Mouse (Mus musculus) splenic B cell, adult 2 months (primary cell): ENCODE data around the gene Igfn1.
A peak's percentile ranks its signal among the peaks of the same experiment; 100 is the strongest.

Source experiments
- DNase-seq: peaks from one replicate; pipeline ENCODE4 v3.0.0-alpha.2; 2011; ENCODE audit warnings: low read depth, low spot score
- H3K27me3 ChIP-seq: 2 replicates; pipeline ENCODE4 v1.6.1; 2012; ENCODE audit warnings: mild to moderate bottlenecking, low read length, moderate library complexity, mixed read lengths; ENCODE audit not compliant: control insufficient read depth, poor library complexity, insufficient read depth, severe bottlenecking
- H3K36me3 ChIP-seq: 2 replicates; pipeline ENCODE4 v1.6.1; 2012; ENCODE audit warnings: mild to moderate bottlenecking, low read length, moderate library complexity, mixed read lengths; ENCODE audit not compliant: control insufficient read depth, poor library complexity, insufficient read depth, severe bottlenecking

Igfn1 gene

GRCm38 (mm10) chr1:136018390-136019189 is 12.4 kb upstream of the Igfn1 start:
- peak; percentile 41 for DNase-seq
- Histone ChIP-seq H3K36me3 (no peaks in the 10 kb centered on the region), H3K27me3 (no peaks in the 10 kb centered on the region)

DNA sequence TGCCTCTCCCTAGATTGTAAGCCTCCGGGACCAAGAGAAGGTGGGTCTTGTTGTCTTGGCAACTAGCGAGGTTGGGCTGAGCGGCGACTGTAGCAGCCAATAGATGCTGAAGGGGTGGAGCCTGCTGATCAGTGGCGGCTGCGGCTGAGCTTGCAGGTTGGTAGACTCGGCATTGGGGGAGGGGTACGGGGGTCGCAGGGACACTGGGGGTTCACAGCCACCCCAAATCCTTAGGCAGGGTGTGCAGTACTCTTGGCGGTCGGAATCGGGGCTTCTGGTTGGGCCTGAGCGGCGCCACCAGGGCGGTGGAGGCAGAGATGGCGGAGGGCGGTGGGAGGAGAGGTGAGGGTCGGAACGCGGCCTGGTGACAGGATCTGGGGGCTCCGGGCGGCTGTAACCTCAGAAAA is 11.8 kb upstream of the Igfn1 start:
- peak; percentile 86 for DNase-seq
- no peaks in the 10 kb centered on the region for H3K27me3 ChIP-seq
- H3K36me3 ChIP-seq, result no peaks in the 10 kb centered on the region

- Histone ChIP-seq H3K27me3 (no peaks in the 10 kb centered on the region), H3K36me3 (no peaks in the 10 kb centered on the region)
- peak; percentile 3 for DNase-seq
These were observed 11.2 kb upstream of the Igfn1 start for GRCm38 (mm10) chr1:136017307-136017706.

GRCm38 (mm10) chr1:136014796-136015502 is 8.8 kb upstream of the Igfn1 start:
- H3K27me3 ChIP-seq, result no peaks in the 10 kb centered on the region
- H3K36me3 ChIP-seq, result no peaks in the 10 kb centered on the region
- no peak for DNase-seq

- Histone ChIP-seq H3K27me3 (peaks cover under 1% of the 10 kb centered on the region; the same call in 1 of the 2 replicates), H3K36me3 (no peaks in the 10 kb centered on the region)
- DNase-seq, result no peak
These were observed 7.4 kb upstream of the Igfn1 start for GRCm38 (mm10) chr1:136013513-136013912.

- Histone ChIP-seq H3K27me3 (peaks cover 2% of the 10 kb centered on the region; the same call in 1 of the 2 replicates), H3K36me3 (no peaks in the 10 kb centered on the region)
- DNase-seq, result no peak
These were observed 4.1 kb upstream of the Igfn1 start for GRCm38 (mm10) chr1:136010247-136010646.

DNA sequence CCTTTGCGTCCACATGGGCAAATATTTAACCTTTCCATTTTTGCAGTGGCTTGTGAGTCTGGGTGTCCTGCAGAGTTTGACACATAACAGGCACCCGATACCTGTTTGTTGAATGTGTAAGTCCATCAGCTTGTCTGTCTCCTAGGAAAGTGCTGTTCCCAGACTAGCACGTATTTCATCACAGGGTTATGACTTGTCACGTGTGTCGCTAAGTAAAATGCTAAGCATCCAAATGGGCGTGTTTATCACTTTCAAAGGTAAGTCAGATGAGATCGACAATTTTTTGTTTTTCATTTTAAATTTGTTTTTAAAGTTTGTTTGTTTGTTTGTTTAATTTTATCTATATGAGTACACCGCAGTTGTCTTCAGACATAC is 2.0 kb upstream of the Igfn1 start:
- H3K27me3 ChIP-seq, result peaks cover 2% of the 10 kb centered on the region; the same call in 1 of the 2 replicates
- no peak for DNase-seq
- H3K36me3 ChIP-seq, result no peaks in the 10 kb centered on the region

DNA sequence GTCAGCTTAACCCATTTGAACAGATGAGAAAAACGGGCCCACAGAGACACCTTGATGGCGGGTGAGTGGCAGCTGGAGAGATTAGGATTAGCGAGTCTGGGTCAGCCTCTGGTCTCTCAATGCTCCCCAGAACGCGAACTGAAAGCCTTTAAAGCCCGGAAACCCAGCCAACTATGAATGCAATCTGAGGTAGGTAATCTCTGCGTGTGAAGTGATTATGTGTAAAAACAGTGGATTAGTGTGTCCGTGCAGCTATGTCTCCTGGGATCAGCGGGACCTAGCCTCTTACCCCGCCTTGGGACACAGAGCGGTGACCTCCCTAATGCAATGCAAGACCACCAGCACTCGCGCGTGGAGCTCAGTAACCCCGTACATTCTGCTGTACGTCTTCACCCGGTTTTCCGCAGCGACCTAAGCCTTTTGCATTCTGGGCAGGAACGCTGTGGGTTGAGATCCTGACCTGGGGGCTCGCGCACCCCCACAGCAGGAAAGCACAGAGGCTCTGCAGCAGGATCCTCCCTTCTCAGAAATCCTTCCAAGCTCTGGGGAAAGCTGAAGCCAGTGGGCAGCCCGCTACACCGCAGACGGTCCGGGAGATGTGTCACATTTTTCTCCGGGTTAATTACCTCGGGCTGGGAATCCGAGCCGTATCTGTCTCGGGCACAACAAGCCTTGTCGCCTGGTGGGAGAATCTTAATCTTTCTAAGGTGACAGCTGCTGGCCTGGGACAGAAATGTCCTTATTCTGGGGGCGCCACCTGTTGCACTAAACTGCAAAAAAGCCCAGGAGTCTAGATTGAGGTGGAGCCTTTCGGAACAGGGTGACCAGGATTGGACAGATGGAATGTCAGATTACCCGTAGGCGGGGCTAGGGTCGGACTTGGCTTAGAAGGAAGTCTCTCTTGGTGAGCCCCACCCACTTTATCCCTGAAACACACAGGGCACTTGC is 1.3 kb upstream of the Igfn1 start, which contains the start of gene Tmem9:
Gene Tmem9, plus strand, starts transcription at position 940 of the 948 bp plus-strand sequence.
- Histone ChIP-seq H3K36me3 (no peaks in the 10 kb centered on the region), H3K27me3 (peaks cover 2% of the 10 kb centered on the region; the same call in 1 of the 2 replicates)
- peak; percentile 44 for DNase-seq

DNA sequence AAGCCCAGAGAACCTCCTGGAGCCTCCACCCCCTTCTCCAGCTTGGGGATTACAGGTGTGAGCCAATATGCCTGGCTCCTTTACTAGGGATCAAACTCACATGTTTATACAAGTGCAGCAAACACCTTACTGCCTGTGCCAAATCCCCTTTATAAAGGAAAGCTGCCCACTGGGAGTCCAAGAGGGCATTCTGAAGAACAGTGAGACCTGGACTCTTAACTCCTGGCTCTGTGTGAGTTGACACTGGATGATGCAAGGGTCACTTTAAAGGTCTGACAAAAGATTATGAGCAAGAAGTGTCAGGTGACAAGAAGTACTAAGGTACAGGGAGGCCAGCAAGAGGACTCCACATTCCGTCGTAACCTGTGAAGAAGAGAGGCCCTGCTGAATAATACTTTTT is 4.7 kb downstream of the Igfn1 start:
- H3K27me3 ChIP-seq, result no peaks in the 10 kb centered on the region
- DNase-seq, result no peak
- H3K36me3 ChIP-seq, result no peaks in the 10 kb centered on the region

- no peak for DNase-seq
- Histone ChIP-seq H3K36me3 (no peaks in the 10 kb centered on the region), H3K27me3 (no peaks in the 10 kb centered on the region)
These were observed 6.3 kb downstream of the Igfn1 start for GRCm38 (mm10) chr1:135999720-136000287.

DNA sequence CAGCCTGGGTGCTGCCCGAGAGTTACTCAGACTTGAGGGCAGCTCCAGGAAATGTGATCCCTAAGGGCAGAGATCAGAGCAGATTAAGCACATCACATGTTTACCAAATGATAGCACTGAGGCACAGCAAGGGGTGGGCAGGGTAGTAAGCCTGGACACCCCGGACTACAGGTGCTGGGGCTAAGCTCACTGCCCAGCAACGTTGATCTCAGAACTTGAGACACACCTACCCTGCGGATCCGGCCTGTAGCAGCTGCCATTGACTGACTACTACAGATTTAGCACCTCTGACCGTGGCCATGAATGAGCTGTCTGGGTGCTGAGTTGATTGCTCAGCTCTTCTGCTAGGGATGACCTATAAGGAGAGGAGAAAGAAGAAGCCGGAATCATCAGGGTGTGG is 8.6 kb downstream of the Igfn1 start:
- no peaks in the 10 kb centered on the region for H3K36me3 ChIP-seq
- H3K27me3 ChIP-seq, result no peaks in the 10 kb centered on the region
- no peak for DNase-seq

DNA sequence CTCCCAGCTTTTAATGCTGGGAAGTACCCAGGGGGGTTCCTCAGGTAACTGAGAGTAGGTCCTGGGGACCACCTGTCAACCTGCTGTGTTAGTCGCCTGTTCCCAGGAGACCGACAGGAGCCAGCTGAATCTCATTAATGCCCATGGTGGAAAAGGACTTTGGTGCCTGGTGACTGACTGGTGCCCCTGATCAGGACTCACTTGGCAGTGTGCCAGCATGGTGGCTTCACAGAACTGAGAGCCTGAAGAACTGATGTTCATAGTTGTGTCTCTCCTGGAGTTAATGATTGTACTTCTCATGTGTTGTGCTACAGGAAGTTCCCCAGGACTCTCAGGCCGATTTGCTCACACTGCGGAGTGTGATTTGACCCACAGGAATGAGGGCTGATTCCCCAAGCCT is 12.7 kb downstream of the Igfn1 start:
- no peak for DNase-seq
- no peaks in the 10 kb centered on the region for H3K36me3 ChIP-seq

DNA sequence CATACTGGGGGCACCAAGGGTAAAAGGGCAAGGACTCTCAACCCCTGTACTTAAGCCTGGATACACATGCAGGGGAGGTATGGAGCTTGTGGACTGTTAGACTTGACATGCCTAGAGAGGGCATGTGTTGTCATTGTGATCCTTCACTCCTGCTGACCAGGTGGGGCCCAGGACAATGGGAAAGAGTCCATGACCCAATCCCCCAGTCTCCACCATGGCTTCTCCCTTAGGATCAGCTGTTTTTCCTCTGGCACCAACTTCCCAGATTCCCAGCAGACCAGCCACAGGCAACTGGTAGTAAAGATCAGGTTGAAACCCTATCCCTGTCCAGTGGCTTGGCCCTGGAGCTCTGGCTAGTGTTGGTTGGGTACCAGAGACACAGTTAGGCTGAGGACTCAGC is 16.3 kb downstream of the Igfn1 start:
- Histone ChIP-seq H3K36me3 (no peaks in the 10 kb centered on the region), H3K27me3 (no peaks in the 10 kb centered on the region)
- DNase-seq, result no peak

More for the DNA sequence above, 12.7 kb downstream of the Igfn1 start:
- H3K27me3 ChIP-seq, result no peaks in the 10 kb centered on the region

DNA sequence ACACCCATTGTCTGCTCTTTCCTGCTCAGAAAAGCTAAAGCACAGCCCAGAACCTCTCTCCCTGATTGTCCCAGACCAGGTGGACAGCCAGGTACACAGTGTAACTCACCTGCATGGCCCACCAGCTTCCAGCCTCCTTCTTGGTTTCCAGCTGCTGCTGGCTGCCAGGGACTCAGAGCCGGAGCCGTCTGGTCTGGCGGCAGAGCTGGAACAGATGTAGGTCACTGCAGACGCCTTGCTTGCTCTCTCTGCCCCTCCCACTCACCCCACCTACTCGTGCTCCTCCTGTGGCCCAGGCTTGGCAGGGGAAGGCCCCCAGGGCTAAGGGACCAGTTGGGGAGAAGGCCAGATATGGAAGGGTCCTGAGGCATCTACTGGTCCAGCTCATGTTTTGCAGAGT is 22.0 kb downstream of the Igfn1 start:
- H3K36me3 ChIP-seq, result no peaks in the 10 kb centered on the region
- DNase-seq, result no peak

More for the DNA sequence above, 22.0 kb downstream of the Igfn1 start:
- no peaks in the 10 kb centered on the region for H3K27me3 ChIP-seq
